Mouse (Mus musculus) stomach, embryonic 14.5 days (tissue): ENCODE measurements around the gene Trp73. TPM values are rescaled to one million over a fixed set of nuclear protein-coding genes. Genes with fewer than 3 reads are reported as not detected.

Source experiments
- ATAC-seq: fragments of 200-750 bp; cut with Nextera tagmentation; 2 replicates; pipeline ENCODE4 v1.8.0; 2017; ENCODE audit warnings: low read depth, moderate TSS enrichment; ENCODE audit not compliant: insufficient number of reproducible peaks, insufficient read depth, low FRiP score
- H3K27ac ChIP-seq: fragments of 300-500 bp; sonication (generic); 2 replicates; pipeline ENCODE4 v1.5.1; 2014; ENCODE audit warnings: mild to moderate bottlenecking, low read length, moderate library complexity, mixed read lengths
- H3K27me3 ChIP-seq: fragments of 300-500 bp; sonication (generic); 2 replicates; pipeline ENCODE4 v1.6.1; 2014; ENCODE audit warnings: low read length, control low read depth, mixed read lengths; ENCODE audit not compliant: control insufficient read depth, insufficient read depth
- H3K36me3 ChIP-seq: fragments of 300-500 bp; sonication (generic); 2 replicates; pipeline ENCODE4 v1.6.1; 2014; ENCODE audit warnings: mild to moderate bottlenecking, control low read depth, low read length, moderate library complexity, mixed read lengths; ENCODE audit not compliant: control insufficient read depth, insufficient read depth
- H3K4me1 ChIP-seq: fragments of 300-500 bp; sonication (generic); 2 replicates; pipeline ENCODE4 v1.6.1; 2014; ENCODE audit warnings: low read length, control low read depth, mixed read lengths; ENCODE audit not compliant: control insufficient read depth, insufficient read depth
- H3K4me2 ChIP-seq: fragments of 300-500 bp; sonication (generic); replicated peaks from 2 replicates; pipeline ENCODE4 v1.6.1; 2014; ENCODE audit warnings: low read depth, low read length, control low read depth
- H3K4me3 ChIP-seq: fragments of 300-500 bp; sonication (generic); 2 replicates; pipeline ENCODE4 v1.5.1; 2014; ENCODE audit warnings: low read depth, low read length, control low read depth
- H3K9ac ChIP-seq: fragments of 300-500 bp; sonication (generic); replicated peaks from 2 replicates; pipeline ENCODE4 v1.6.1; 2014; ENCODE audit warnings: low read depth, mild to moderate bottlenecking, control low read depth, low read length, moderate library complexity, mixed read lengths
- H3K9me3 ChIP-seq: fragments of 300-500 bp; sonication (generic); 2 replicates; pipeline ENCODE4 v1.6.1; 2016; ENCODE audit warnings: low read depth, low read length, control low read depth; ENCODE audit not compliant: control insufficient read depth
- WGBS: fragments of 180-500 bp; shearing (Covaris S2); extraction: QIAGEN DNeasy Blood & Tissue Kit; methylation state at CpG from one replicate; pipeline ENCODE4 v1.1.7; 2014; 5-methylcytosine and 5-hydroxymethylcytosine counted together
- polyA plus RNA-seq: library from polyadenylated mRNA; unstranded; fragments of >200 nt; fragmentation: Nextera tagmentation; extraction: Ambion mirVana; gene quantifications from 2 replicates; pipeline ENCODE4 v1.2.1, GENCODE M21; 2014

Trp73 gene
- polyA plus RNA-seq, 1 experiment from 2014 or later: 0.42 TPM

GRCm38 (mm10) chr4:154022844-154023243 lies 117.2 kb downstream of the Trp73 start:
- H3K27me3 ChIP-seq: no peaks in the 10 kb centered on the region
- WGBS: 41% methylated on average over 4 of the region's 4 CpGs
- 0 out of 2 replicates have a peak overlapping the region, but pooled peaks have one; percentile 27 for H3K27ac ChIP-seq
- no peak overlapping the region for H3K4me2 ChIP-seq
- no peak for ATAC-seq
- peaks cover 28% of the 10 kb centered on the region for H3K4me1 ChIP-seq
- peaks cover 34% of the 10 kb centered on the region for H3K36me3 ChIP-seq
- no peak overlapping the region for H3K9ac ChIP-seq
- H3K9me3 ChIP-seq: no peaks in the 10 kb centered on the region
- no peak overlapping the region for H3K4me3 ChIP-seq

- peaks cover 28% of the 10 kb centered on the region for H3K4me1 ChIP-seq
- no peak overlapping the region for H3K9ac ChIP-seq
- H3K36me3 ChIP-seq: peaks cover 35% of the 10 kb centered on the region
- H3K27ac ChIP-seq: no peak overlapping the region
- no peaks in the 10 kb centered on the region for H3K27me3 ChIP-seq
- no peak overlapping the region for H3K4me2 ChIP-seq
- 82% methylated on average over 4 of the region's 4 CpGs for WGBS
- no peaks in the 10 kb centered on the region for H3K9me3 ChIP-seq
- H3K4me3 ChIP-seq: no peak overlapping the region
- no peak for ATAC-seq
Observed at GRCm38 (mm10) chr4:154022407-154022806, 117.6 kb downstream of the Trp73 start.

DNA sequence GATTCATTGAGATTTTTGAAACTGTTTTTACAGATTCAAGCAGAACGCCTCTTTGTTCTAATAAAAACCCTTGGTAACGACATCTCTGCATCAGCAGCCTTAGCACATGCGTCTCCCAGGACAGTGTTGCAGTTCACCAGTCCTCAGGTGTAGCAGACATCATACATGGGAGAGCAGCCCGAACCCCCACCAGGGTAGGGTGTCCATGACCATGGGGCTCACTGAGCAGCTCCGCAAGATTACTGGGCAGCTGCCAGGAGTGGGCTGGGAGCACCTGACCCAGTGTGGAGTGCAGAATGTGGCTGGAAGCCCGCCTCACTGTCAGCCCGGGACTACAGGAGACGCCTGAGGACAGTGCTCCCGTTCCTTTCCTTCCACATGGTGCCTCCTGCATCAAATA lies 118.6 kb downstream of the Trp73 start:
- Histone ChIP-seq H3K4me2 (no peak overlapping the region), H3K27me3 (no peaks in the 10 kb centered on the region), H3K4me1 (peaks cover 28% of the 10 kb centered on the region), H3K27ac (no peak overlapping the region), H3K4me3 (no peak overlapping the region), H3K36me3 (peaks cover 44% of the 10 kb centered on the region), H3K9me3 (no peaks in the 10 kb centered on the region), H3K9ac (no peak overlapping the region)
- 87% methylated on average over 9 of the region's 9 CpGs for WGBS
- ATAC-seq: no peak

DNA sequence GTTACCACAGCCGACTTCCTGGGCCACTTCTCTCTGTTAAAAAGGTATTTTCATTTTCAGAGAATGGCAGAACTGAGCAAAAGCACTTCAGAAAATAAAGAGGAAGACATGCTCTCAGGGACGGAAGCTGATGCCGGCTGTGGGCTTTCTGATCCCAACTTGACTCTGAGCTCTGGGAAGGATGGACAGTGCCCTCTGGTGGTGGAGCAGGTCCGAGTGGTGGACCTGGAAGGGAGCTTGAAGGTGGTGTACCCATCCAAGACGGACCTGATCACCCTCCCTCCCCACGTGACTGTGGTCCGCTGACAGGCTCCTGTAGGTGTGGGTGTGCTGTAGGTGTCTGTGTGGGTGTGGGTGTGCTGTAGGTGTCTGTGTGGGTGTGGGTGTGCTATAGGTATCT lies 120.4 kb downstream of the Trp73 start:
- H3K9ac ChIP-seq: no peak overlapping the region
- H3K4me3 ChIP-seq: no peak overlapping the region
- H3K4me2 ChIP-seq: no peak overlapping the region
- H3K4me1 ChIP-seq: peaks cover 10% of the 10 kb centered on the region; the same call in 1 of the 2 replicates
- no peaks in the 10 kb centered on the region for H3K27me3 ChIP-seq
- 71% methylated on average over 7 of the region's 7 CpGs for WGBS
- ATAC-seq: no peak
- H3K27ac ChIP-seq: no peak overlapping the region
- H3K36me3 ChIP-seq: peaks cover 56% of the 10 kb centered on the region
- H3K9me3 ChIP-seq: no peaks in the 10 kb centered on the region

DNA sequence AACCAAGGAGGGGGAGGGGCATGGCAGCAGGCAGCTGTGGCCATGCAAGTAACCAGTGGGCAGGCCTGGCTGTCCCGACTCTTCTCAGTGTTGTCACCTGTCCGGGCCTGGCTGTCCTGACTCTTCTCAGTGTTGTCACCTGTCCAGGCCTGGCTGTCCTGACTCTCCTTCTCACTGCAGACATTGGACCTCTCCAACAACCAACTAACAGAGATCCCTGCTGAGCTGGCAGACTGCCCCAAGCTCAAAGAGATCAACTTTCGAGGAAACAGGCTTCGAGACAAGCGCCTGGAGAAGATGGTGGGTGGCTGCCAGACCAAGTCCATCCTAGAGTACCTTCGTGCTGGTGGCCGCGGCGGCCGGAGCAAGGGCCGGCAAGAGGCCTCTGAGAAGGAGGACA lies 124.5 kb downstream of the Trp73 start:
- peaks cover 14% of the 10 kb centered on the region for H3K4me1 ChIP-seq
- no peaks in the 10 kb centered on the region for H3K27me3 ChIP-seq
- WGBS: 88% methylated on average over 11 of the region's 11 CpGs
- peaks cover 51% of the 10 kb centered on the region for H3K36me3 ChIP-seq
- no peak overlapping the region for H3K4me2 ChIP-seq
- no peak overlapping the region for H3K9ac ChIP-seq
- ATAC-seq: no peak
- H3K9me3 ChIP-seq: no peaks in the 10 kb centered on the region
- H3K27ac ChIP-seq: no peak overlapping the region
- no peak overlapping the region for H3K4me3 ChIP-seq

GRCm38 (mm10) chr4:154012132-154012882 lies 127.7 kb downstream of the Trp73 start:
- Histone ChIP-seq H3K4me2 (peak overlapping the region; percentile 95), H3K9ac (peak overlapping the region; percentile 95), H3K4me1 (peaks cover 14% of the 10 kb centered on the region), H3K36me3 (peaks cover 25% of the 10 kb centered on the region; the same call in 1 of the 2 replicates), H3K27me3 (no peaks in the 10 kb centered on the region), H3K9me3 (no peaks in the 10 kb centered on the region), H3K27ac (no peak overlapping the region; the same call in 1 of the 2 replicates), H3K4me3 (peak overlapping the region; percentile 96)
- 2% methylated on average over 53 of the region's 55 CpGs for WGBS
- ATAC-seq: no peak

DNA sequence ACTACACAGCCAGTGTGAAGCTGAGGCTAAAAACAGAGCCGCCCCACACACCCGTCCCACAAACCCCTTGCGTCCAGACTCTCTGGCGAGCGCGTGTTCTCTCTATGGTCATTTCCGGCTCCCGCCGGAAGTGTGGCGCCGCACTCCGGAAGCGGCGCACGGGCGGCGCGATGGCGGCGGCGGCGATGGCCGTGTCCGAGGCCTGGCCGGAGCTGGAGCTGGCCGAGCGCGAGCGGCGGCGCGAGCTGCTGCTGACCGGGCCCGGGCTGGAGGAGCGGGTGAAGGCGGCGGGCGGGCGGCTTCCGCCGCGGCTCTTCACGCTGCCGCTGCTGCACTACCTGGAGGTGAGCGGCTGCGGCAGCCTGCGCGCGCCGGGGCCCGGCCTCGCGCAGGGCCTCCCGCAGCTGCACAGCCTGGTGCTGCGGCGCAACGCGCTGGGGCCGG lies 128.3 kb downstream of the Trp73 start, which contains the start of gene Lrrc47:
Lrrc47 (plus strand) TSS at position 86 of the 444 bp plus-strand sequence.
- WGBS: under 1% methylated on average over 59 of the region's 59 CpGs
- H3K9ac ChIP-seq: peak within 1 kb of the TSS; percentile 95
- peaks cover 14% of the 10 kb centered on the region for H3K4me1 ChIP-seq
- H3K27me3 ChIP-seq: no peaks in the 10 kb centered on the region
- H3K27ac ChIP-seq: no peak within 1 kb of the TSS; the same call in 1 of the 2 replicates
- peak within 1 kb of the TSS; percentile 95 for H3K4me2 ChIP-seq
- H3K4me3 ChIP-seq: peak within 1 kb of the TSS; percentile 96
- H3K9me3 ChIP-seq: no peaks in the 10 kb centered on the region
- ATAC-seq: peak; percentile 91
- peaks cover 22% of the 10 kb centered on the region; the same call in 1 of the 2 replicates for H3K36me3 ChIP-seq

GRCm38 (mm10) chr4:154010907-154011645 lies 128.9 kb downstream of the Trp73 start:
- Histone ChIP-seq H3K4me3 (peak overlapping the region; percentile 96), H3K27ac (no peak overlapping the region), H3K4me1 (peaks cover 14% of the 10 kb centered on the region), H3K4me2 (peak overlapping the region; percentile 95), H3K36me3 (peaks cover 21% of the 10 kb centered on the region; the same call in 1 of the 2 replicates), H3K9ac (peak overlapping the region; percentile 95), H3K27me3 (no peaks in the 10 kb centered on the region), H3K9me3 (no peaks in the 10 kb centered on the region)
- ATAC-seq: no peak
- WGBS: 27% methylated on average over 13 of the region's 13 CpGs
